In the genomic region with DNA sequence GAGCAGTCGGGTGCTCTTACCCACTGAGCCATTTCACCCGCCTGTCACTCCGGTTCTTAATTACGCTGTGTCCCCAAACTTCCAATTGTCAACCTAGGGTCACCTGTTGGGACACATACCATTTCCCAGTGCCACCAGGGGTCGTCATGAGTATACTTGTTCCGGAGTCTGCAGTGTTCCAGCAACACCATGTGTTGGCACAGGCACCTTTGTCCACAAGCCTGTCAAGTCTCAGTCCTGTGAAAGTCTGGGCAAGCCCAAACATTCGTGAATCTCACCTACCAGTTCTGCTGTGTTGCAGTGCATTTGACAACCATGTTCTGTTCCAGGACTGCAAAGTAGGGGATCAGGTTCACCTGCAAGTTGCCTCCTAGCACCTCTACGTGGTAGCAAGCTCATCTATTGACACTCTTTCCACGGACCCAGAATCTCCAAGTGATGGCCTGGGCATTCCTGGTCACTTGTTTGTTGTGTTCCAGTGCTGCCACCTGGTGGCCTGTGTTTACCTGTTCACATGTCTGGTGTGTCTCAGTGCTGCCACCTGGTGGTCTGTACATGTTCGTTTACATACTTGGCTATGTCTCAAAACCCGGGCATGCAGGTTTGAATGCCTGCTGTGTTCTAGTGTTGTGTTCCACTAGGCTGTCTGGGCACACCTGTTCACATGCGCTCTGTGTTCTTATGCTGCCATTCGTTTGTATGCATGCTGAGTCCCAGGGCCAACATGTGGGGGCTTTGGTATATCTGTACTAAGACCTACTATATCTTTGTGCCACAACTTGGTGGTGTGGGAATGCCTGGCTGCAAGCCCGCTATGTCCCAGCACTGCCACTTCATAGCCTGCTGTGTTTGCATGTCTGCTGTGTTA, we compare ENCODE assay signal across 8 mouse cellular contexts. TPM values are rescaled to one million over a fixed set of nuclear protein-coding genes. Genes with fewer than 3 reads are reported as not detected.
A peak's percentile ranks its signal among the peaks of the same experiment; 100 is the strongest.
DNase-seq lines count a peak whose midpoint lies in the region; ATAC-seq lines count a peak whose summit lies in the region.

No protein-coding gene starts in this region.

- 0 out of 2 replicates have a peak overlapping the region, but pooled peaks have one; percentile 28 for H3K4me2 ChIP-seq in intestine, embryonic 15.5 days (replicated peaks)

- no peak overlapping the region for H3K27ac ChIP-seq in intestine, embryonic 15.5 days
- no peak overlapping the region for H3K27ac ChIP-seq in midbrain, embryonic 10.5 days (replicated peaks)

- peaks cover 7% of the 10 kb centered on the region for H3K4me1 ChIP-seq in intestine, embryonic 15.5 days (replicated peaks)
- peaks cover 9% of the 10 kb centered on the region for H3K4me1 ChIP-seq in midbrain, embryonic 10.5 days

- intact Hi-C loops in left cerebral cortex, postnatal 14 days (cut with DNase I) = loop anchor here (1.0 to 5.0 kb wide), 4 partner anchors 131 to 346 kb away; a partner anchor contains a TSS

- no peaks in the 10 kb centered on the region for H3K27me3 ChIP-seq in intestine, embryonic 15.5 days (replicated peaks)
- H3K27me3 ChIP-seq in midbrain, embryonic 10.5 days (ENCODE audit: low read depth, poor library complexity, severe bottlenecking) = no peaks in the 10 kb centered on the region

- ATAC-seq in intestine, embryonic 15.5 days = peak; percentile 84

- no peaks in the 10 kb centered on the region for H3K9me3 ChIP-seq in intestine, embryonic 15.5 days
- no peaks in the 10 kb centered on the region for H3K9me3 ChIP-seq in midbrain, embryonic 10.5 days (replicated peaks)

- no peak overlapping the region for H3K4me3 ChIP-seq in intestine, embryonic 15.5 days (replicated peaks)
- H3K4me3 ChIP-seq in midbrain, embryonic 10.5 days = no peak overlapping the region

- H3K9ac ChIP-seq in intestine, embryonic 15.5 days = no peak overlapping the region

- no peaks in the 10 kb centered on the region for H3K36me3 ChIP-seq in intestine, embryonic 15.5 days
- no peaks in the 10 kb centered on the region for H3K36me3 ChIP-seq in midbrain, embryonic 10.5 days

- WGBS in intestine, embryonic 15.5 days = 42% methylated on average over 14 of the region's 14 CpGs
- 42% methylated on average over 14 of the region's 14 CpGs for WGBS in midbrain, embryonic 10.5 days

- DNase-seq in adrenal gland, adult 2 months = peak; percentile 90
- peak; percentile 100 for DNase-seq in embryo, embryonic 11.5 days (ENCODE audit: low read depth, low spot score)
- DNase-seq in gastrocnemius, postnatal 4 days (ENCODE audit: low spot score in 2 of 2) = peak; percentile 83 to 94
- DNase-seq in left cerebral cortex, postnatal 14 days (ENCODE audit: low spot score in 2 of 2) = peak; percentile 98
- peak; percentile 96 for DNase-seq in midbrain, embryonic 10.5 days (ENCODE audit: low spot score)
- peak; percentile 99 for DNase-seq in right cerebral cortex, postnatal 4 days
- DNase-seq in yolk sac, embryonic 10.5 days (ENCODE audit: low spot score) = peak; percentile 92

RNA-seq across cellular contexts. Expression of a gene that starts 19.0 kb away (rescaled TPM):
- 10 to 100 TPM; 16.3 to 22.0 TPM for total RNA-seq in adrenal gland, adult 2 months (2021)
- polyA plus RNA-seq in adrenal gland, adult 2 months (2012; rRNA removed) = 1.4 TPM in 2 replicates
- total RNA-seq in gastrocnemius, postnatal 4 days (2021) = 10 to 100 TPM; 27.2 to 30.2 TPM
- polyA plus RNA-seq in intestine, embryonic 15.5 days (2015; fragmentation: Nextera tagmentation; extraction: Ambion mirVana) = 40.0 and 43.1 TPM in 2 replicates
- 100 to 1,000 TPM; 157 to 162 TPM for total RNA-seq in left cerebral cortex, postnatal 14 days (2021)
- 50.5 and 62.7 TPM in 2 replicates for polyA plus RNA-seq in midbrain, embryonic 10.5 days (2016; fragmentation: Nextera tagmentation; extraction: Ambion mirVana)

Comparison
In these comparisons a context has a peak if more than half of its experiments do, and no peak if none do; other contexts are left out.
1. RNA of a gene that starts 19.0 kb away (total RNA-seq): 157 to 162 TPM in left cerebral cortex, postnatal 14 days; 27.2 to 30.2 TPM in gastrocnemius, postnatal 4 days and 16.3 to 22.0 TPM in adrenal gland, adult 2 months; every median in the first group is over 4 times any median in the second.
2. Peak in every context shown above with its lines, with median percentiles within 50 percentile points of each other: DNase-seq.